Mouse (Mus musculus): ENCODE data around the gene Baiap3.

- TF ChIP-seq EP300 (IDR thresholded peaks at IDR 0.05; ENCODE audit: insufficient read depth, low read depth, low read length) (no peak), POLR2A (IDR thresholded peaks at IDR 0.05; ENCODE audit: insufficient read depth, low read length) (no peak)
These were observed 35.4 kb downstream of the Baiap3 start for GRCm38 (mm10) chr17:25220746-25221145.

Data from ES-Bruce4 (cell line).